Mouse (Mus musculus) stomach, embryonic 14.5 days (tissue): Measurements from ENCODE around the gene Cdon. TPM values are rescaled to one million over a fixed set of nuclear protein-coding genes. Genes with fewer than 3 reads are reported as not detected.

Experiments
- ATAC-seq: fragments of 200-750 bp; cut with Nextera tagmentation; 2 replicates; pipeline ENCODE4 v1.8.0; 2017; ENCODE audit warnings: low read depth, moderate TSS enrichment; ENCODE audit not compliant: insufficient number of reproducible peaks, insufficient read depth, low FRiP score
- H3K27ac ChIP-seq: fragments of 300-500 bp; sonication (generic); 2 replicates; pipeline ENCODE4 v1.5.1; 2014; ENCODE audit warnings: mild to moderate bottlenecking, low read length, moderate library complexity, mixed read lengths
- H3K27me3 ChIP-seq: fragments of 300-500 bp; sonication (generic); 2 replicates; pipeline ENCODE4 v1.6.1; 2014; ENCODE audit warnings: low read length, control low read depth, mixed read lengths; ENCODE audit not compliant: control insufficient read depth, insufficient read depth
- H3K36me3 ChIP-seq: fragments of 300-500 bp; sonication (generic); 2 replicates; pipeline ENCODE4 v1.6.1; 2014; ENCODE audit warnings: mild to moderate bottlenecking, control low read depth, low read length, moderate library complexity, mixed read lengths; ENCODE audit not compliant: control insufficient read depth, insufficient read depth
- H3K4me1 ChIP-seq: fragments of 300-500 bp; sonication (generic); 2 replicates; pipeline ENCODE4 v1.6.1; 2014; ENCODE audit warnings: low read length, control low read depth, mixed read lengths; ENCODE audit not compliant: control insufficient read depth, insufficient read depth
- H3K4me2 ChIP-seq: fragments of 300-500 bp; sonication (generic); replicated peaks from 2 replicates; pipeline ENCODE4 v1.6.1; 2014; ENCODE audit warnings: low read depth, low read length, control low read depth
- H3K4me3 ChIP-seq: fragments of 300-500 bp; sonication (generic); 2 replicates; pipeline ENCODE4 v1.5.1; 2014; ENCODE audit warnings: low read depth, low read length, control low read depth
- H3K9ac ChIP-seq: fragments of 300-500 bp; sonication (generic); replicated peaks from 2 replicates; pipeline ENCODE4 v1.6.1; 2014; ENCODE audit warnings: low read depth, mild to moderate bottlenecking, control low read depth, low read length, moderate library complexity, mixed read lengths
- H3K9me3 ChIP-seq: fragments of 300-500 bp; sonication (generic); 2 replicates; pipeline ENCODE4 v1.6.1; 2016; ENCODE audit warnings: low read depth, low read length, control low read depth; ENCODE audit not compliant: control insufficient read depth
- WGBS: fragments of 180-500 bp; shearing (Covaris S2); extraction: QIAGEN DNeasy Blood & Tissue Kit; methylation state at CpG from one replicate; pipeline ENCODE4 v1.1.7; 2014; 5-methylcytosine and 5-hydroxymethylcytosine counted together
- polyA plus RNA-seq: library from polyadenylated mRNA; unstranded; fragments of >200 nt; fragmentation: Nextera tagmentation; extraction: Ambion mirVana; gene quantifications from 2 replicates; pipeline ENCODE4 v1.2.1, GENCODE M21; 2014

Gene Cdon
- polyA plus RNA-seq, 1 experiment from 2014 or later = 12.7 TPM

- H3K4me1 ChIP-seq = no peaks in the 10 kb centered on the region
- no peaks in the 10 kb centered on the region for H3K36me3 ChIP-seq
- no peak overlapping the region for H3K4me3 ChIP-seq
- no peak overlapping the region for H3K9ac ChIP-seq
- 70% methylated on average over 6 of the region's 6 CpGs for WGBS
- no peaks in the 10 kb centered on the region for H3K9me3 ChIP-seq
- ATAC-seq = no peak
- H3K27ac ChIP-seq = no peak overlapping the region
- H3K4me2 ChIP-seq = no peak overlapping the region
- H3K27me3 ChIP-seq = no peaks in the 10 kb centered on the region
Measured at GRCm38 (mm10) chr9:35541941-35542340, 121.0 kb downstream of the Cdon start.

- WGBS = 81% methylated on average over 14 of the region's 14 CpGs
- ATAC-seq = no peak
- Histone ChIP-seq H3K36me3 (no peaks in the 10 kb centered on the region), H3K4me1 (no peaks in the 10 kb centered on the region), H3K4me2 (no peak overlapping the region), H3K9ac (no peak overlapping the region), H3K4me3 (no peak overlapping the region), H3K9me3 (no peaks in the 10 kb centered on the region), H3K27ac (no peak overlapping the region), H3K27me3 (no peaks in the 10 kb centered on the region)
Measured at GRCm38 (mm10) chr9:35543099-35543860, 122.4 kb downstream of the Cdon start.

- WGBS = 71% methylated on average over 2 of the region's 2 CpGs
- H3K9me3 ChIP-seq = no peaks in the 10 kb centered on the region
- H3K4me2 ChIP-seq = no peak overlapping the region
- no peak overlapping the region for H3K9ac ChIP-seq
- H3K27ac ChIP-seq = no peak overlapping the region
- H3K4me3 ChIP-seq = no peak overlapping the region
- no peak for ATAC-seq
- no peaks in the 10 kb centered on the region for H3K27me3 ChIP-seq
- no peaks in the 10 kb centered on the region for H3K4me1 ChIP-seq
- H3K36me3 ChIP-seq = no peaks in the 10 kb centered on the region
Measured at GRCm38 (mm10) chr9:35544666-35545065, 123.7 kb downstream of the Cdon start.

GRCm38 (mm10) chr9:35545704-35546103 is 124.8 kb downstream of the Cdon start:
- Histone ChIP-seq H3K36me3 (no peaks in the 10 kb centered on the region), H3K4me2 (no peak overlapping the region), H3K27me3 (no peaks in the 10 kb centered on the region), H3K9ac (no peak overlapping the region), H3K9me3 (no peaks in the 10 kb centered on the region), H3K4me1 (no peaks in the 10 kb centered on the region), H3K4me3 (no peak overlapping the region), H3K27ac (no peak overlapping the region)
- 70% methylated on average over 12 of the region's 12 CpGs for WGBS
- ATAC-seq = no peak

GRCm38 (mm10) chr9:35546745-35547144 is 125.8 kb downstream of the Cdon start:
- Histone ChIP-seq H3K27ac (no peak overlapping the region), H3K36me3 (no peaks in the 10 kb centered on the region), H3K4me3 (no peak overlapping the region), H3K27me3 (no peaks in the 10 kb centered on the region), H3K9me3 (no peaks in the 10 kb centered on the region), H3K4me1 (no peaks in the 10 kb centered on the region), H3K9ac (no peak overlapping the region), H3K4me2 (no peak overlapping the region)
- no peak for ATAC-seq
- WGBS = 77% methylated on average over 9 of the region's 9 CpGs

GRCm38 (mm10) chr9:35548455-35548854 is 127.5 kb downstream of the Cdon start:
- H3K4me3 ChIP-seq = no peak overlapping the region
- 78% methylated on average over 9 of the region's 9 CpGs for WGBS
- no peaks in the 10 kb centered on the region for H3K36me3 ChIP-seq
- H3K4me1 ChIP-seq = no peaks in the 10 kb centered on the region
- H3K4me2 ChIP-seq = no peak overlapping the region
- ATAC-seq = no peak
- no peaks in the 10 kb centered on the region for H3K27me3 ChIP-seq
- H3K27ac ChIP-seq = no peak overlapping the region
- H3K9ac ChIP-seq = no peak overlapping the region
- H3K9me3 ChIP-seq = no peaks in the 10 kb centered on the region

GRCm38 (mm10) chr9:35556494-35557102 is 135.7 kb downstream of the Cdon start:
- Histone ChIP-seq H3K36me3 (peaks cover 7% of the 10 kb centered on the region; the same call in 1 of the 2 replicates), H3K9me3 (no peaks in the 10 kb centered on the region), H3K27ac (no peak overlapping the region), H3K4me1 (peaks cover 12% of the 10 kb centered on the region; the same call in 1 of the 2 replicates), H3K4me3 (no peak overlapping the region), H3K27me3 (no peaks in the 10 kb centered on the region), H3K9ac (no peak overlapping the region), H3K4me2 (no peak overlapping the region)
- no peak for ATAC-seq
- 53% methylated on average over 12 of the region's 12 CpGs for WGBS
